Mouse (Mus musculus) G1E (cell line): ENCODE results near the gene Nmnat3. TPM values are rescaled to one million over a fixed set of nuclear protein-coding genes. Genes with fewer than 3 reads are reported as not detected.

Experiments
- ATAC-seq: 2 replicates; pipeline ENCODE4 v1.8.0; 2016; ENCODE audit warnings: mild to moderate bottlenecking; ENCODE audit not compliant: insufficient number of reproducible peaks, poor library complexity, low FRiP score, severe bottlenecking; ENCODE audit errors: extremely low read depth
- DNase-seq: peaks from one replicate; pipeline ENCODE4 v3.0.0; 2012; ENCODE audit warnings: low spot score
- H3K27me3 ChIP-seq: 2 replicates; pipeline ENCODE4 v1.6.1; 2012; ENCODE audit warnings: mild to moderate bottlenecking, low read length, inconsistent platforms; ENCODE audit not compliant: insufficient read depth
- H3K36me3 ChIP-seq: replicated peaks from 2 replicates; pipeline ENCODE3; 2012; ENCODE audit warnings: mild to moderate bottlenecking, inconsistent platforms
- H3K4me1 ChIP-seq: 2 replicates; pipeline ENCODE4 v1.6.1; 2012; ENCODE audit warnings: low read depth, low read length, inconsistent platforms, mixed read lengths; ENCODE audit not compliant: insufficient read depth
- H3K4me3 ChIP-seq: 2 replicates; pipeline ENCODE4 v1.5.1; 2012; ENCODE audit warnings: low read depth, mild to moderate bottlenecking, inconsistent platforms, low read length, moderate library complexity, mixed read lengths
- H3K9me3 ChIP-seq: replicated peaks from 2 replicates; pipeline ENCODE4 v1.6.1; 2012; ENCODE audit warnings: inconsistent platforms
- CTCF ChIP-seq: IDR thresholded peaks from 2 replicates; pipeline ENCODE4 v1.5.1; 2012; ENCODE audit warnings: low read depth, low read length, inconsistent platforms, mixed read lengths
- GATA1 ChIP-seq: IDR thresholded peaks from 2 replicates; pipeline ENCODE4 v1.6.1; 2012; ENCODE audit warnings: borderline replicate concordance, low read length, inconsistent platforms, mixed read lengths
- GATA2 ChIP-seq: IDR thresholded peaks from 2 replicates; pipeline ENCODE4 v1.6.1; 2012; ENCODE audit warnings: low read depth, low read length, inconsistent platforms, borderline replicate concordance
- POLR2AphosphoS5 ChIP-seq: IDR thresholded peaks from 2 replicates; pipeline ENCODE4 v1.6.1; 2012; ENCODE audit warnings: low read depth, low read length, inconsistent platforms; ENCODE audit not compliant: insufficient replicate concordance
- TAL1 ChIP-seq: conservative IDR thresholded peaks from 2 replicates; pipeline ENCODE4 v1.6.1; 2012; ENCODE audit warnings: low read depth, low read length, inconsistent platforms, mixed read lengths
- polyA plus RNA-seq: library from polyadenylated mRNA; stranded (reverse); fragments of >175 nt; gene quantifications from 2 replicates; pipeline ENCODE4 v1.2.3, GENCODE M21; 2012
- total RNA-seq, 2 experiments: library from RNA; stranded (forward) in 1 of 2; stranded (reverse) in 1 of 2; fragments of 200-1000 nt in 1 of 2; fragments of >200 nt in 1 of 2; fragmentation: Nextera tagmentation in 1 of 2; gene quantifications; 2 replicates each; pipeline ENCODE4 v1.2.3; 2014 to 2017

The Nmnat3 gene
- total and polyA plus RNA-seq, 3 experiments = 7.1 to 38.3 (median 10.8) TPM

DNA sequence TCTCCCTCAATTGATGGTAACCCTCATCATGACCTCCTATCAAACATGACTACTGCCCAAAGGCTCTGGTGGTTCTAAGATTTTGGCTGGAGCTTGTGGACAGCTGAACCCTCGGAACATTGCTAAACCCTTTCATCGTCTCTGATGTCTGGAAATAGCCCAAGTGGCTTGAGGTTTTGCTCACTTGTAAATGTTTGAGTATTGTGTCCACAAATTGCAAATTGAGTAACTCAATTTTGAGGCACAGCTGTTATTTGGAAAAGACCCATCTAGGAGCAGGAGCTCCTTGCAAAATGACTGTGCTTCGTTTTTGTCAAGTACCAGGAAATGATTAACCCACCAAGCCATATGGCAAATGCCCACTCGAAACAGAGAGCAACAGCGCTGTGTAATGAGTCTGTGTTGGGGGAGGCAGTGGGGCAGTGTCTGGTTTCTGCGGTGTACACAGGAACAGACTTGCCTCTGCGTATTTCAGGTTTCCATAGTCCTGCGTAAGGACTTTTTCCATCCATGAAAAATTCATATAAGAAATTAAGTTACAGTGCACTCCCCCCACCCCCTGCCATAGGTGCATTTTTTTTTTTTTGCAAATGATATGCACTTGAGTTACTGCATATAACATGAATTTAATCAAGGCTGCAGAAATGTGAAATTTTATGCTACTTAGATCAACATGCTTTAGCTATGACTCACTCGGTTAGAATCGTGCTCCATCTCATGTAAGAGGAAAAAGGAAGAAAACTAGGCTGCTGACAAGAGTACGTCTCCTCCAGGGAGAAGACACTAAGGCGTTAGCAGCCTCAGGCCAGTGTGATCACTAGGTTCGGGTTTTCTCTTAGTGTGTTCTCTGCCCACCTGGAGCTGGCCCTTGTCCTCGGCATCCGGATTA, 50.9 kb downstream of the Nmnat3 start:
- ATAC-seq (no peak), DNase-seq (no peak)
- Histone ChIP-seq H3K27me3 (no peaks in the 10 kb centered on the region), H3K4me3 (no peak overlapping the region), H3K4me1 (peaks cover 2% of the 10 kb centered on the region; the same call in 1 of the 2 replicates), H3K9me3 (no peaks in the 10 kb centered on the region), H3K36me3 (peaks cover 49% of the 10 kb centered on the region)
- no peak for TF ChIP-seq GATA1
- TF ChIP-seq CTCF = no peak
- no peak for TF ChIP-seq GATA2
- no peak for TF ChIP-seq TAL1
- TF ChIP-seq POLR2AphosphoS5 = no peak

- ATAC-seq = no peak
- H3K4me1 ChIP-seq = no peaks in the 10 kb centered on the region
- H3K36me3 ChIP-seq = peaks cover 40% of the 10 kb centered on the region
- no peaks in the 10 kb centered on the region for H3K9me3 ChIP-seq
- no peak for DNase-seq
- no peak overlapping the region for H3K4me3 ChIP-seq
- H3K27me3 ChIP-seq = no peaks in the 10 kb centered on the region
- TF ChIP-seq TAL1 (no peak), GATA2 (no peak), POLR2AphosphoS5 (no peak), CTCF (no peak), GATA1 (no peak)
These were observed 52.7 kb downstream of the Nmnat3 start for GRCm38 (mm10) chr9:98339971-98340370.

DNA sequence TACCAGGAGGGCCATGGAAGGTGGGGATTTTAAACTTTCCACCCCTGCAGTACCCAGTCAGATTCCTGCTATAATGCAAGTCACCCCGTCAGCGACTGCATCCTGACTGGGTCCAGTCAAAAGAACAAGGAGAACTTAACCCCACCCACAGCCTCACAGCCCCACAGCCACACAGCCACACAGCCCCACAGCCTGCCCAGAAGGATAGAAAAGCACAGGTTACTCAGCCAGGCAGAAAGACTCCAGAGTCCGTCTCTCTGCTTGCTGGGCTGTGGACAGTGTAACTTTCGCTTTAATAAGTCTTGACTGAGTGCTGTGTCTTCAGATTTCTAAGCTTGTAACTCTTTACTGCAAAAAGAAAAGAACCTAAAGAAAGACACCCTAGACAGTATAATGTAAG, 53.2 kb downstream of the Nmnat3 start:
- Histone ChIP-seq H3K4me3 (no peak overlapping the region), H3K36me3 (peaks cover 36% of the 10 kb centered on the region), H3K27me3 (no peaks in the 10 kb centered on the region), H3K4me1 (no peaks in the 10 kb centered on the region), H3K9me3 (no peaks in the 10 kb centered on the region)
- DNase-seq = no peak
- ATAC-seq = no peak
- no peak for TF ChIP-seq CTCF
- TF ChIP-seq GATA2 = no peak
- TF ChIP-seq POLR2AphosphoS5 = no peak
- TF ChIP-seq GATA1 = no peak
- TF ChIP-seq TAL1 = no peak

- Histone ChIP-seq H3K9me3 (no peaks in the 10 kb centered on the region), H3K36me3 (peaks cover 55% of the 10 kb centered on the region), H3K4me1 (no peaks in the 10 kb centered on the region), H3K4me3 (no peak overlapping the region), H3K27me3 (no peaks in the 10 kb centered on the region)
- DNase-seq (no peak), ATAC-seq (no peak)
- no peak for TF ChIP-seq GATA1
- no peak for TF ChIP-seq CTCF
- TF ChIP-seq TAL1 = no peak
These were observed 58.6 kb downstream of the Nmnat3 start for GRCm38 (mm10) chr9:98345840-98346239.

DNA sequence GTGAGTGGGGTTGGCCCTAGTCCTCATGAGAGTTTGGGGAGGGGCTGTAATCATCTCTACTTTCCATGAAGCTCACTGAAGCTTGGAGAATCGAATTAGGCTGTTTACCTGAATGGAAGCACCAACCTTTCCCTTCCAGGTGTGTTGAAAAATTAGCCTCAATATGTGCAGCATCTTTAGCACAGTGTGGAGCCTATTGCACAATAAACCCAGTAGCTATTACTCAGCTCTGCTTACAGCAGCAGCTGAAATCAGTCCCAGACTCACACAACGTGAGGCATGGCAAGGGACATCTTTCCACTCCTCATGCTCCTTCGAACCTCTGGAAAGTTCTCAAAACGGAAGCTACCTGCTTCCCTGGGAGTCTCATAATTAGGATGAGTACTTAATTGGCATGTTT, 59.0 kb downstream of the Nmnat3 start:
- Histone ChIP-seq H3K4me3 (no peak overlapping the region), H3K36me3 (peaks cover 56% of the 10 kb centered on the region), H3K9me3 (no peaks in the 10 kb centered on the region), H3K4me1 (no peaks in the 10 kb centered on the region), H3K27me3 (no peaks in the 10 kb centered on the region)
- TF ChIP-seq TAL1 (no peak), POLR2AphosphoS5 (no peak), GATA2 (no peak), CTCF (no peak), GATA1 (no peak)
- DNase-seq (no peak), ATAC-seq (no peak)

DNA sequence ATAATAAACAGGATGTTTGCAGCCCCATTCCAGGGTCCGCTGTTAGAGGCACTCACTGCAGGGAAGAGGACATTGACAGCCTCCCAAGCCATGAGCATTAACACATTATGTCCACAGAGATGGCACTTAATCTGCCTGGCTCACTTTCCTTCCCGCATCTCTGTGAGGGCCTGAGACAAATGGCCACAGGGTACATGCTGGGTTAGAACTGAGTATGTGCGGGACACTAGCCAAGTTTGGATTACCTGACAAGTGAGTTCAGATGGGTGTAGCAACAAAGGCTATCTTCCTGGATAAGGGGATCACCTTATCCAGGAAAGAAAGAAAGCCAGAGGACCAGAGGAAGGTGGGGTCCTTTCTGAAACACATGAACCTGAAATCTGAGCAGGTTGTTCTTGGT, 59.8 kb downstream of the Nmnat3 start:
- H3K36me3 ChIP-seq = peaks cover 56% of the 10 kb centered on the region

More for the DNA sequence above, 59.8 kb downstream of the Nmnat3 start:
- ATAC-seq = no peak
- H3K27me3 ChIP-seq = no peaks in the 10 kb centered on the region
- H3K9me3 ChIP-seq = no peaks in the 10 kb centered on the region
- TF ChIP-seq CTCF (no peak), POLR2AphosphoS5 (no peak), GATA1 (no peak), TAL1 (no peak), GATA2 (no peak)
- no peaks in the 10 kb centered on the region for H3K4me1 ChIP-seq
- DNase-seq = no peak
- H3K4me3 ChIP-seq = no peak overlapping the region
